Comparison of ENCODE assay signal across 10 mouse cellular contexts in the genomic region with DNA sequence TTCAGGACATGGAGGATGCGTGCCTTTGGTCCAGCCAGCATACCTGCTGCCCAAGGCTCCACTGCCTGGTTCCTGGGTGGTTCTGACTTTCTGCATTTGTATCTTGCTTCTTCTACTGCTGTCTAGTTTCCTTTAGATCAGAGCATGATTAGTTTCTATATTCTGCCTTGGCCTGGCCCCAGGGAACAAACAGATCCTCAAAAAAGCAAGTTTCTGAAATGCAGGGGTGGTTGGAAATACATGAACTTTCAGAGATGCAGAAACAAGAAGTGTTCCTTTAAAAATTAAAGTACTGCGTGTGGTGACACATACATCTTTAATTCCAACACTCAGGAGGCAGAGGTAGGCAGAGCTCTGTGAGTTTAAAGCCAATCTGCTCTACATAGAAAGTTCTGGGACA. TPM values are rescaled to one million over a fixed set of nuclear protein-coding genes. Genes with fewer than 3 reads are reported as not detected.
DNase-seq lines count a peak whose midpoint lies in the region; ATAC-seq and TF ChIP-seq lines count a peak whose summit lies in the region.
"Had no signal": no experiment of that assay in that cellular context is flagged by ENCODE, and none has a peak within 500 bp of the region (broad histone marks: within the 10 kb centered on the region; RNA-seq: fewer than 3 reads in every experiment).

No protein-coding gene starts in this region.

- peak overlapping the region; percentile 32; the same call in 1 of the 2 replicates for H3K27ac ChIP-seq in kidney, postnatal 0 days
- peak overlapping the region; percentile 19; the same call in 1 of the 2 replicates for H3K27ac ChIP-seq in stomach, embryonic 16.5 days (ENCODE audit: low read length)
- no peak overlapping the region for H3K27ac ChIP-seq in forebrain, embryonic 11.5 days (ENCODE audit: low read depth, low read length)
- H3K27ac ChIP-seq: forebrain, embryonic 12.5 days had no signal

- H3K4me1 ChIP-seq in kidney, postnatal 0 days (replicated peaks; ENCODE audit: insufficient read depth, low read length) = peaks cover 6% of the 10 kb centered on the region; the same call in 1 of the 2 replicates
- H3K4me1 ChIP-seq in stomach, embryonic 16.5 days (ENCODE audit: control insufficient read depth, insufficient read depth, low read length) = peaks cover 9% of the 10 kb centered on the region
- peaks cover 2% of the 10 kb centered on the region; the same call in 1 of the 2 replicates for H3K4me1 ChIP-seq in forebrain, embryonic 11.5 days (replicated peaks; ENCODE audit: control insufficient read depth, insufficient read depth, low read length)

- TF ChIP-seq CTCF in kidney, postnatal 0 days (IDR thresholded peaks at IDR 0.05; ENCODE audit: low read depth) = no peak

- no peak for DNase-seq in kidney, postnatal 0 days (ENCODE audit: low spot score)
- no peak for DNase-seq in kidney, postnatal 10 days
- peak; percentile 29 to 44 for DNase-seq in right cerebral cortex, adult 2 months (ENCODE audit: low spot score in 2 of 2)
- DNase-seq in right cerebral cortex, postnatal 4 days = no peak
- DNase-seq in left cerebral cortex, postnatal 36 days (ENCODE audit: low spot score in 2 of 2) = peak; percentile 34 to 42
- DNase-seq in forebrain, embryonic 11.5 days (ENCODE audit: low spot score) = no peak

- no peak overlapping the region for H3K4me3 ChIP-seq in kidney, postnatal 0 days (replicated peaks; ENCODE audit: low read depth, low read length)
- no peak overlapping the region for H3K4me3 ChIP-seq in stomach, embryonic 16.5 days (replicated peaks; ENCODE audit: low read length)
- H3K4me3 ChIP-seq in forebrain, embryonic 11.5 days (ENCODE audit: low read depth, low read length) = no peak overlapping the region
- H3K4me3 ChIP-seq: forebrain, embryonic 12.5 days had no signal

- no peak for ATAC-seq in kidney, postnatal 0 days (replicated peaks; ENCODE audit: low FRiP score, low read depth)
- no peak for ATAC-seq in stomach, embryonic 16.5 days (ENCODE audit: insufficient read depth, low FRiP score)
- no peak for ATAC-seq in forebrain, embryonic 11.5 days (replicated peaks; ENCODE audit: low FRiP score)

- H3K36me3 ChIP-seq in kidney, postnatal 0 days (ENCODE audit: insufficient read depth, low read length) = 0 out of 2 replicates have a peak, but pooled peaks cover 9% of the 10 kb centered on the region
- no peaks in the 10 kb centered on the region for H3K36me3 ChIP-seq in stomach, embryonic 16.5 days (ENCODE audit: control insufficient read depth, insufficient read depth, low read length)
- H3K36me3 ChIP-seq in forebrain, embryonic 11.5 days (ENCODE audit: control insufficient read depth, insufficient read depth, low read length) = no peaks in the 10 kb centered on the region
- H3K36me3 ChIP-seq: forebrain, embryonic 12.5 days had no signal

- 83% methylated on average over 2 of the region's 2 CpGs for WGBS in kidney, postnatal 0 days
- 86% methylated on average over 2 of the region's 2 CpGs for WGBS in stomach, embryonic 16.5 days
- WGBS in forebrain, embryonic 11.5 days = 87% methylated on average over 2 of the region's 2 CpGs

- H3K4me2 ChIP-seq in kidney, postnatal 0 days (ENCODE audit: low read length) = no peak overlapping the region
- peak overlapping the region; percentile 3; the same call in 1 of the 2 replicates for H3K4me2 ChIP-seq in stomach, embryonic 16.5 days (ENCODE audit: low read depth, low read length)
- no peak overlapping the region for H3K4me2 ChIP-seq in forebrain, embryonic 11.5 days (ENCODE audit: low read depth, low read length, severe bottlenecking)
- H3K4me2 ChIP-seq: forebrain, embryonic 12.5 days had no signal

- no peak overlapping the region for H3K9ac ChIP-seq in kidney, postnatal 0 days (ENCODE audit: low read depth, low read length)
- H3K9ac ChIP-seq in stomach, embryonic 16.5 days (ENCODE audit: low read length) = no peak overlapping the region
- no peak overlapping the region for H3K9ac ChIP-seq in forebrain, embryonic 11.5 days (ENCODE audit: low read length)
- H3K9ac ChIP-seq: forebrain, embryonic 12.5 days had no signal

- no peaks in the 10 kb centered on the region for H3K27me3 ChIP-seq in kidney, postnatal 0 days (ENCODE audit: insufficient read depth, low read length)
- no peaks in the 10 kb centered on the region for H3K27me3 ChIP-seq in stomach, embryonic 16.5 days (ENCODE audit: control insufficient read depth, insufficient read depth, low read length)
- H3K27me3 ChIP-seq in forebrain, embryonic 11.5 days (ENCODE audit: control insufficient read depth, insufficient read depth, low read length) = peaks cover 3% of the 10 kb centered on the region; the same call in 1 of the 2 replicates

- intact Hi-C loops in left cerebral cortex, postnatal 36 days (cut with DNase I) = no loop called here

- H3K9me3 ChIP-seq in kidney, postnatal 0 days (replicated peaks; ENCODE audit: low read length) = no peaks in the 10 kb centered on the region
- H3K9me3 ChIP-seq in stomach, embryonic 16.5 days (replicated peaks; ENCODE audit: control insufficient read depth, low read length) = no peaks in the 10 kb centered on the region
- H3K9me3 ChIP-seq in forebrain, embryonic 11.5 days (ENCODE audit: control insufficient read depth, low read length) = no peaks in the 10 kb centered on the region
- H3K9me3 ChIP-seq: forebrain, embryonic 12.5 days had no signal

RNA-seq across cellular contexts. Expression of gene Acaa1a, which starts 4.6 kb away (rescaled TPM):
- polyA plus RNA-seq in kidney, postnatal 0 days (2015; fragmentation: Nextera tagmentation; extraction: Ambion mirVana) = 122 and 128 TPM in 2 replicates
- total RNA-seq in left cerebral cortex, postnatal 36 days (2021) = 10 to 100 TPM; 73.1 to 79.8 TPM
- 131 and 139 TPM in 2 replicates for polyA plus RNA-seq in stomach, embryonic 16.5 days (2015; fragmentation: Nextera tagmentation; extraction: Ambion mirVana)
- polyA plus RNA-seq in forebrain, embryonic 11.5 days (2014; fragmentation: Nextera tagmentation; extraction: Ambion mirVana) = 62.6 and 75.6 TPM in 2 replicates

RNA-seq across cellular contexts. Expression of gene Myd88, which starts 6.4 kb away (rescaled TPM):
- polyA plus RNA-seq in kidney, postnatal 0 days (2015; fragmentation: Nextera tagmentation; extraction: Ambion mirVana) = 26.5 and 29.3 TPM in 2 replicates
- total RNA-seq in left cerebral cortex, postnatal 36 days (2021) = 1 to 10 TPM; 6.2 to 6.5 TPM
- 43.2 and 46.7 TPM in 2 replicates for polyA plus RNA-seq in stomach, embryonic 16.5 days (2015; fragmentation: Nextera tagmentation; extraction: Ambion mirVana)
- polyA plus RNA-seq in forebrain, embryonic 11.5 days (2014; fragmentation: Nextera tagmentation; extraction: Ambion mirVana) = 6.8 and 7.5 TPM in 2 replicates

RNA-seq across cellular contexts. Expression of gene Oxsr1, which starts 12.6 kb away (rescaled TPM):
- 10.8 and 11.0 TPM in 2 replicates for polyA plus RNA-seq in kidney, postnatal 0 days (2015; fragmentation: Nextera tagmentation; extraction: Ambion mirVana)
- total RNA-seq in left cerebral cortex, postnatal 36 days (2021) = 10 to 100 TPM; 28.9 to 33.6 TPM
- 11.7 TPM in 2 replicates for polyA plus RNA-seq in stomach, embryonic 16.5 days (2015; fragmentation: Nextera tagmentation; extraction: Ambion mirVana)
- 18.4 and 19.7 TPM in 2 replicates for polyA plus RNA-seq in forebrain, embryonic 11.5 days (2014; fragmentation: Nextera tagmentation; extraction: Ambion mirVana)

RNA-seq across cellular contexts. Expression of gene Xylb, which starts 22.3 kb away (rescaled TPM):
- polyA plus RNA-seq in kidney, postnatal 0 days (2015; fragmentation: Nextera tagmentation; extraction: Ambion mirVana) = 43.8 and 47.8 TPM in 2 replicates
- 1 to 10 TPM; 3.9 to 4.0 TPM for total RNA-seq in left cerebral cortex, postnatal 36 days (2021)
- polyA plus RNA-seq in stomach, embryonic 16.5 days (2015; fragmentation: Nextera tagmentation; extraction: Ambion mirVana) = 7.0 and 8.5 TPM in 2 replicates
- polyA plus RNA-seq in forebrain, embryonic 11.5 days (2014; fragmentation: Nextera tagmentation; extraction: Ambion mirVana) = 12.5 and 12.7 TPM in 2 replicates

RNA-seq across cellular contexts. Expression of gene Slc22a14, which starts 30.5 kb away (rescaled TPM):
- polyA plus RNA-seq in kidney, postnatal 0 days (2015; fragmentation: Nextera tagmentation; extraction: Ambion mirVana) = 0.34 and 0.38 TPM in 2 replicates
- total RNA-seq in left cerebral cortex, postnatal 36 days (2021) = not detected
- polyA plus RNA-seq in stomach, embryonic 16.5 days (2015; fragmentation: Nextera tagmentation; extraction: Ambion mirVana) = not detected in 2 replicates
- not detected in 2 replicates for polyA plus RNA-seq in forebrain, embryonic 11.5 days (2014; fragmentation: Nextera tagmentation; extraction: Ambion mirVana)
- total RNA-seq: adrenal gland, postnatal 25 days; midbrain, postnatal 0 days had no signal
- polyA plus RNA-seq: forebrain, embryonic 12.5 days; midbrain, postnatal 0 days had no signal

Comparison
In these comparisons a context has a peak if more than half of its experiments do, and no peak if none do; other contexts are left out.
1. DNase-seq: peak in right cerebral cortex, adult 2 months (2 of 2) and left cerebral cortex, postnatal 36 days (2 of 2); none in kidney, postnatal 0 days (single experiment), kidney, postnatal 10 days (single experiment), right cerebral cortex, postnatal 4 days (single experiment) and forebrain, embryonic 11.5 days (single experiment).